Mouse (Mus musculus) gastrocnemius, adult 8-10 months (tissue): Measurements from ENCODE around the gene Ndufaf7. TPM values are rescaled to one million over a fixed set of nuclear protein-coding genes. Genes with fewer than 3 reads are reported as not detected.

ENCODE experiments used
- DNase-seq, 2 experiments: peaks; one replicate each; pipeline ENCODE4 v3.0.0; 2022; ENCODE audit warnings: low spot score in 2 of 2
- total RNA-seq, 4 experiments: library from RNA; stranded (reverse); gene quantifications; 2 replicates each; pipeline ENCODE4 v1.2.4; 2022

The Ndufaf7 gene
- 10 to 100 TPM; 25.6 to 32.1 (median 28.7) TPM for total RNA-seq

GRCm38 (mm10) chr17:78936466-78937228 is at the start of gene Ndufaf7, which contains the start of gene Cebpz:
Ndufaf7 (plus strand) TSS chr17:78937136.
Cebpz (minus strand) TSS chr17:78937066.
- peak; percentile 94 to 95 for DNase-seq

GRCm38 (mm10) chr17:78888554-78888953 is 48.4 kb upstream of the Ndufaf7 start:
- DNase-seq: no peak

- no peak for DNase-seq
These were observed 47.8 kb upstream of the Ndufaf7 start for GRCm38 (mm10) chr17:78889184-78889583.

GRCm38 (mm10) chr17:78891020-78891419 is 45.9 kb upstream of the Ndufaf7 start:
- DNase-seq: no peak

GRCm38 (mm10) chr17:78894991-78895390 is 41.9 kb upstream of the Ndufaf7 start:
- DNase-seq: no peak

GRCm38 (mm10) chr17:78895394-78895793 is 41.5 kb upstream of the Ndufaf7 start:
- DNase-seq: no peak

GRCm38 (mm10) chr17:78903158-78903557 is 33.8 kb upstream of the Ndufaf7 start:
- no peak for DNase-seq

GRCm38 (mm10) chr17:78906892-78907291 is 30.0 kb upstream of the Ndufaf7 start, which contains the start of gene Sult6b1:
Sult6b1 (minus strand) TSS chr17:78906992.
- no peak for DNase-seq

GRCm38 (mm10) chr17:78909374-78909773 is 27.6 kb upstream of the Ndufaf7 start:
- DNase-seq: no peak

- no peak for DNase-seq
These were observed 24.1 kb upstream of the Ndufaf7 start for GRCm38 (mm10) chr17:78912861-78913281.

- no peak for DNase-seq
These were observed 23.0 kb upstream of the Ndufaf7 start for GRCm38 (mm10) chr17:78913921-78914320.

- no peak for DNase-seq
These were observed 21.2 kb upstream of the Ndufaf7 start for GRCm38 (mm10) chr17:78915772-78916171.

- peak; percentile 69 to 74 for DNase-seq
These were observed 20.5 kb upstream of the Ndufaf7 start, which contains the start of gene Cebpzos for GRCm38 (mm10) chr17:78916369-78916813. Cebpzos (plus strand) TSS chr17:78916500.

GRCm38 (mm10) chr17:78916899-78917298 is 20.0 kb upstream of the Ndufaf7 start:
- DNase-seq: no peak

- no peak for DNase-seq
These were observed 19.2 kb upstream of the Ndufaf7 start for GRCm38 (mm10) chr17:78917696-78918095.

- DNase-seq: no peak
These were observed 1.1 kb upstream of the Ndufaf7 start for GRCm38 (mm10) chr17:78935857-78936256.

- no peak for DNase-seq
These were observed 405 bp downstream of the Ndufaf7 start for GRCm38 (mm10) chr17:78937229-78937853.

- no peak for DNase-seq
These were observed 2.0 kb downstream of the Ndufaf7 start for GRCm38 (mm10) chr17:78938927-78939326.

- no peak for DNase-seq
These were observed 5.6 kb downstream of the Ndufaf7 start for GRCm38 (mm10) chr17:78942579-78942978.

GRCm38 (mm10) chr17:78951225-78951624 is 14.3 kb downstream of the Ndufaf7 start:
- no peak for DNase-seq

- DNase-seq: no peak
These were observed 15.1 kb downstream of the Ndufaf7 start for GRCm38 (mm10) chr17:78952070-78952469.

GRCm38 (mm10) chr17:78953240-78953639 is 16.3 kb downstream of the Ndufaf7 start:
- DNase-seq: no peak
